Mouse (Mus musculus): ENCODE data around the gene Entpd7.

Entpd7 gene

GRCm38 (mm10) chr19:43770584-43770983 is 81.1 kb downstream of the Entpd7 start:
- no peak for DNase-seq (ENCODE audit: low spot score)

GRCm38 (mm10) chr19:43771499-43771969 is 82.1 kb downstream of the Entpd7 start:
- no peak for DNase-seq (ENCODE audit: low spot score)

GRCm38 (mm10) chr19:43772311-43772710 is 82.8 kb downstream of the Entpd7 start:
- DNase-seq (ENCODE audit: low spot score), result no peak

GRCm38 (mm10) chr19:43775433-43775832 is 86.0 kb downstream of the Entpd7 start:
- no peak for DNase-seq (ENCODE audit: low spot score)

GRCm38 (mm10) chr19:43776561-43776960 is 87.1 kb downstream of the Entpd7 start:
- no peak for DNase-seq (ENCODE audit: low spot score)

- DNase-seq (ENCODE audit: low spot score), result no peak
Observed at GRCm38 (mm10) chr19:43777308-43777707, 87.8 kb downstream of the Entpd7 start.

GRCm38 (mm10) chr19:43780391-43780790 is 90.9 kb downstream of the Entpd7 start:
- no peak for DNase-seq (ENCODE audit: low spot score)

GRCm38 (mm10) chr19:43781980-43782379 is 92.5 kb downstream of the Entpd7 start, which contains the start of gene Abcc2:
TSS of gene Abcc2 (plus strand) at chr19:43782192.
- DNase-seq (ENCODE audit: low spot score), result no peak
